In genomic region chr2:26561351-26562016, GRCm38 (mm10) we compare ENCODE assay signal across 9 mouse cellular contexts. TPM values are rescaled to one million over a fixed set of nuclear protein-coding genes. Genes with fewer than 3 reads are reported as not detected.
DNase-seq lines count a peak whose midpoint lies in the region; ATAC-seq and TF ChIP-seq lines count a peak whose summit lies in the region.
"Had no signal": no experiment of that assay in that cellular context is flagged by ENCODE, and none has a peak within 500 bp of the region (broad histone marks: within the 10 kb centered on the region; RNA-seq: fewer than 3 reads in every experiment).

No protein-coding gene starts in this region.

- DNase-seq in thymus, postnatal 0 days (ENCODE audit: low spot score) = peak; percentile 66
- no peak for DNase-seq in thymus, adult 18-20 months
- DNase-seq in embryo, embryonic 9.5 days (ENCODE audit: extremely low spot score) = peak; percentile 69
- peak; percentile 56 to 68 for DNase-seq in heart, postnatal 36 days
- DNase-seq in large intestine, adult 2 months (ENCODE audit: low read depth, low spot score) = peak; percentile 40
- peak; percentile 77 for DNase-seq in midbrain, postnatal 0 days (ENCODE audit: low spot score)
- DNase-seq in urinary bladder, postnatal 4 days (ENCODE audit: low spot score in 2 of 2) = no peak
- no peak for DNase-seq in cerebellum, adult 11-12 months

- no peak for ATAC-seq in midbrain, postnatal 0 days (ENCODE audit: low FRiP score)

- no peak overlapping the region for H3K27ac ChIP-seq in midbrain, postnatal 0 days (ENCODE audit: low read depth, low read length)

- intact Hi-C loops in heart, postnatal 36 days (cut with DNase I) = loop anchor here (1.0 to 2.0 kb wide), 2 partner anchors 87 to 112 kb away; no protein-coding TSS in a partner anchor

- H3K9me3 ChIP-seq in midbrain, postnatal 0 days (ENCODE audit: low read length) = no peaks in the 10 kb centered on the region

- H3K4me3 ChIP-seq in midbrain, postnatal 0 days (ENCODE audit: low read depth, low read length) = no peak overlapping the region

- H3K27me3 ChIP-seq in midbrain, postnatal 0 days (ENCODE audit: insufficient read depth, low read length) = no peaks in the 10 kb centered on the region

- no peak overlapping the region for H3K9ac ChIP-seq in midbrain, postnatal 0 days (replicated peaks; ENCODE audit: low read length, poor library complexity, severe bottlenecking)

- H3K4me2 ChIP-seq in midbrain, postnatal 0 days (ENCODE audit: low read depth, low read length, poor library complexity, severe bottlenecking) = no peak overlapping the region

- peak; percentile 90 for TF ChIP-seq CTCF in midbrain, postnatal 0 days (IDR thresholded peaks at IDR 0.05)

- H3K36me3 ChIP-seq in midbrain, postnatal 0 days (ENCODE audit: insufficient read depth, low read length) = no peaks in the 10 kb centered on the region

- 42% methylated on average over 6 of the region's 6 CpGs for WGBS in large intestine, adult 2 months
- 42% methylated on average over 6 of the region's 6 CpGs for WGBS in midbrain, postnatal 0 days

- no peaks in the 10 kb centered on the region for H3K4me1 ChIP-seq in midbrain, postnatal 0 days (ENCODE audit: insufficient read depth, low read length)

RNA-seq across cellular contexts. Expression of gene Egfl7, which starts 18.3 kb away (rescaled TPM):
- 43.6 and 50.0 TPM in 2 replicates for polyA plus RNA-seq in thymus, postnatal 0 days (2015; fragmentation: Nextera tagmentation; extraction: Ambion mirVana)
- 100 to 1,000 TPM; 146 to 183 TPM for total RNA-seq in heart, postnatal 36 days (2021)
- polyA plus RNA-seq in large intestine, adult 2 months (2012; rRNA removed) = 78.2 and 80.4 TPM in 2 replicates
- total RNA-seq in midbrain, postnatal 0 days (2014; rRNA removed) = 69.9 and 83.0 TPM in 2 replicates
- polyA plus RNA-seq in midbrain, postnatal 0 days (2015; fragmentation: Nextera tagmentation; extraction: Ambion mirVana) = 63.2 and 70.9 TPM in 2 replicates

RNA-seq across cellular contexts. Expression of gene Gm20532, which starts 25.0 kb away (rescaled TPM):
- polyA plus RNA-seq in thymus, postnatal 0 days (2015; fragmentation: Nextera tagmentation; extraction: Ambion mirVana) = not detected in 2 replicates
- total RNA-seq in heart, postnatal 36 days (2021) = not detected
- not detected in 2 replicates for polyA plus RNA-seq in large intestine, adult 2 months (2012; rRNA removed)
- not detected in 2 replicates for total RNA-seq in midbrain, postnatal 0 days (2014; rRNA removed)
- 0.25 TPM in 1 of 2 replicates, not detected in the other for polyA plus RNA-seq in midbrain, postnatal 0 days (2015; fragmentation: Nextera tagmentation; extraction: Ambion mirVana)
- total RNA-seq: heart, postnatal 14 days had no signal

RNA-seq across cellular contexts. Expression of gene Agpat2, which starts 42.7 kb away (rescaled TPM):
- polyA plus RNA-seq in thymus, postnatal 0 days (2015; fragmentation: Nextera tagmentation; extraction: Ambion mirVana) = 14.7 and 14.9 TPM in 2 replicates
- total RNA-seq in heart, postnatal 36 days (2021) = 10 to 100 TPM; 69.1 to 71.6 TPM
- 342 and 435 TPM in 2 replicates for polyA plus RNA-seq in large intestine, adult 2 months (2012; rRNA removed)
- total RNA-seq in midbrain, postnatal 0 days (2014; rRNA removed) = 6.4 and 8.4 TPM in 2 replicates
- 5.0 and 6.3 TPM in 2 replicates for polyA plus RNA-seq in midbrain, postnatal 0 days (2015; fragmentation: Nextera tagmentation; extraction: Ambion mirVana)

RNA-seq across cellular contexts. Expression of gene Notch1, which starts 45.0 kb away (rescaled TPM):
- 44.3 and 54.9 TPM in 2 replicates for polyA plus RNA-seq in thymus, postnatal 0 days (2015; fragmentation: Nextera tagmentation; extraction: Ambion mirVana)
- 10 to 100 TPM; 29.5 to 34.0 TPM for total RNA-seq in heart, postnatal 36 days (2021)
- 7.3 and 12.8 TPM in 2 replicates for polyA plus RNA-seq in large intestine, adult 2 months (2012; rRNA removed)
- total RNA-seq in midbrain, postnatal 0 days (2014; rRNA removed) = 48.9 and 65.8 TPM in 2 replicates
- 6.8 and 7.6 TPM in 2 replicates for polyA plus RNA-seq in midbrain, postnatal 0 days (2015; fragmentation: Nextera tagmentation; extraction: Ambion mirVana)

Comparison
In these comparisons a context has a peak if more than half of its experiments do, and no peak if none do; other contexts are left out.
1. DNase-seq: peak in thymus, postnatal 0 days (single experiment), embryo, embryonic 9.5 days (single experiment), heart, postnatal 36 days (2 of 2), large intestine, adult 2 months (single experiment) and midbrain, postnatal 0 days (single experiment); none in thymus, adult 18-20 months (0 of 2), urinary bladder, postnatal 4 days (0 of 2) and cerebellum, adult 11-12 months (single experiment).
2. RNA of gene Agpat2, which starts 42.7 kb away (polyA plus RNA-seq): 342 to 435 TPM in large intestine, adult 2 months; 14.7 to 14.9 TPM in thymus, postnatal 0 days and 5.0 to 6.3 TPM in midbrain, postnatal 0 days; every median in the first group is over 10 times any median in the second.